Mouse (Mus musculus) CH12.LX (cell line): ENCODE measurements around the gene Eif3c.

Source experiments
- CTCF ChIP-seq, 2 experiments: IDR thresholded peaks in 1 of 2; conservative IDR thresholded peaks in 1 of 2; 2 replicates each; pipeline ENCODE4 v1.5.1; 2011 to 2012; ENCODE audit warnings: low read depth in 2 of 2, low read length in 2 of 2, improper control_type of control experiment in 1 of 2, inconsistent platforms in 1 of 2, mild to moderate bottlenecking in 1 of 2, moderate library complexity in 1 of 2
- MAFK ChIP-seq: IDR thresholded peaks from 2 replicates; pipeline ENCODE4 v1.6.1; 2011; ENCODE audit warnings: low read length, improper control_type of control experiment; ENCODE audit not compliant: insufficient replicate concordance
- POLR2A ChIP-seq: IDR thresholded peaks from 2 replicates; pipeline ENCODE4 v1.6.1; 2011; ENCODE audit warnings: low read depth, mild to moderate bottlenecking, improper control_type of control experiment, low read length
- POLR2AphosphoS2 ChIP-seq: IDR thresholded peaks from 2 replicates; pipeline ENCODE4 v1.6.1; 2011; ENCODE audit warnings: low read depth, low read length, improper control_type of control experiment
- SMC3 ChIP-seq: IDR thresholded peaks from 2 replicates; pipeline ENCODE4 v1.6.1; 2011; ENCODE audit warnings: low read depth, low read length, improper control_type of control experiment
- USF1 ChIP-seq: IDR thresholded peaks from 2 replicates; pipeline ENCODE4 v1.6.1; 2014; ENCODE audit warnings: low read depth, mild to moderate bottlenecking, inconsistent platforms, low read length, improper control_type of control experiment
- ZNF384 ChIP-seq: IDR thresholded peaks from 2 replicates; pipeline ENCODE4 v1.6.1; 2012; ENCODE audit warnings: low read depth, low read length, improper control_type of control experiment, inconsistent platforms

- TF ChIP-seq CTCF (conservative IDR thresholded peaks at IDR 0.05 in 1 of 2, IDR thresholded peaks at IDR 0.05 in 1 of 2; ENCODE audit: low read depth in 2 of 2, low read length in 2 of 2): no peak
- TF ChIP-seq SMC3: no peak
- no peak for TF ChIP-seq POLR2AphosphoS2
- TF ChIP-seq USF1: no peak
- TF ChIP-seq MAFK: no peak
- TF ChIP-seq ZNF384: no peak
- no peak for TF ChIP-seq POLR2A
These were observed 61.3 kb downstream of the Eif3c start for GRCm38 (mm10) chr7:126504913-126505312.
